Mouse (Mus musculus): Measurements from ENCODE around the gene Pik3r3. TPM values are rescaled to one million over a fixed set of nuclear protein-coding genes. Genes with fewer than 3 reads are reported as not detected.
"Not testable (repeated sequence)": the region's sequence is repeated elsewhere in the genome, so short reads cannot be mapped to it uniquely, and the experiment has no call there.

Pik3r3 gene
- polyA plus RNA-seq, 1 experiment from 2014 or later = 16.7 TPM

- peaks cover 3 to 18% of the 10 kb centered on the region in 2 experiments; a peak in 3 of 4 replicates for H3K4me1 ChIP-seq (ENCODE audit: control insufficient read depth in 2 of 2, insufficient read depth in 2 of 2, low read length in 2 of 2)
- H3K9ac ChIP-seq (ENCODE audit: low read length) = peak overlapping the region; percentile 97
- 5% methylated on average over 6 of the region's 6 CpGs for WGBS
These were observed 1.3 kb upstream of the Pik3r3 start for GRCm38 (mm10) chr4:116220071-116220650.

GRCm38 (mm10) chr4:116220780-116221139, 658 bp upstream of the Pik3r3 start:
- Histone ChIP-seq H3K27ac (replicated peaks in 1 of 2; ENCODE audit: control insufficient read depth in 1 of 2, insufficient read depth in 1 of 2, low read depth in 2 of 2, low read length in 2 of 2) (peak overlapping the region; percentile 96 to 100), H3K9me3 (ENCODE audit: control insufficient read depth, low read length) (no peaks in the 10 kb centered on the region), H3K4me2 (ENCODE audit: low read length) (peak overlapping the region; percentile 76), H3K27me3 (ENCODE audit: control insufficient read depth, insufficient read depth, low read length) (no peaks in the 10 kb centered on the region), H3K4me3 (ENCODE audit: control insufficient read depth in 1 of 2, insufficient read depth in 1 of 2, low read depth in 1 of 2, low read length in 2 of 2) (peak overlapping the region; percentile 69 to 73), H3K9ac (ENCODE audit: low read length) (peak overlapping the region; percentile 97), H3K4me1 (ENCODE audit: control insufficient read depth in 2 of 2, insufficient read depth in 2 of 2, low read length in 2 of 2) (peaks cover 3 to 18% of the 10 kb centered on the region in 2 experiments; a peak in 3 of 4 replicates), H3K36me3 (ENCODE audit: control insufficient read depth, insufficient read depth, low read length) (no peaks in the 10 kb centered on the region)
- peak; percentile 22; the same call in 1 of the 2 replicates for ATAC-seq (ENCODE audit: insufficient number of reproducible peaks, insufficient read depth, low FRiP score, low read depth)
- WGBS = under 1% methylated on average over 26 of the region's 26 CpGs

More at GRCm38 (mm10) chr4:116220071-116220650, 1.3 kb upstream of the Pik3r3 start:
- Histone ChIP-seq H3K9me3 (ENCODE audit: control insufficient read depth, low read length) (no peaks in the 10 kb centered on the region), H3K36me3 (ENCODE audit: control insufficient read depth, insufficient read depth, low read length) (no peaks in the 10 kb centered on the region), H3K27me3 (ENCODE audit: control insufficient read depth, insufficient read depth, low read length) (no peaks in the 10 kb centered on the region), H3K4me2 (ENCODE audit: low read length) (peak overlapping the region; percentile 76), H3K4me3 (ENCODE audit: control insufficient read depth in 1 of 2, insufficient read depth in 1 of 2, low read depth in 1 of 2, low read length in 2 of 2) (peak overlapping the region; percentile 69 to 73), H3K27ac (replicated peaks in 1 of 2; ENCODE audit: control insufficient read depth in 1 of 2, insufficient read depth in 1 of 2, low read depth in 2 of 2, low read length in 2 of 2) (peak overlapping the region; percentile 96 to 100)
- ATAC-seq (ENCODE audit: insufficient number of reproducible peaks, insufficient read depth, low FRiP score, low read depth) = no peak

GRCm38 (mm10) chr4:116221996-116222842, 801 bp downstream of the Pik3r3 start:
- Histone ChIP-seq H3K27ac (replicated peaks in 1 of 2; ENCODE audit: control insufficient read depth in 1 of 2, insufficient read depth in 1 of 2, low read depth in 2 of 2, low read length in 2 of 2) (peak overlapping the region; percentile 100), H3K27me3 (ENCODE audit: control insufficient read depth, insufficient read depth, low read length) (no peaks in the 10 kb centered on the region), H3K9ac (ENCODE audit: low read length) (peak overlapping the region; percentile 97), H3K4me1 (ENCODE audit: control insufficient read depth in 2 of 2, insufficient read depth in 2 of 2, low read length in 2 of 2) (peaks cover 0 to 8% of the 10 kb centered on the region in 2 experiments; a peak in 2 of 4 replicates), H3K4me2 (ENCODE audit: low read length) (peak overlapping the region; percentile 75), H3K4me3 (ENCODE audit: control insufficient read depth in 1 of 2, insufficient read depth in 1 of 2, low read depth in 1 of 2, low read length in 2 of 2) (peak overlapping the region; percentile 73 to 97), H3K36me3 (ENCODE audit: control insufficient read depth, insufficient read depth, low read length) (no peaks in the 10 kb centered on the region), H3K9me3 (ENCODE audit: control insufficient read depth, low read length) (no peaks in the 10 kb centered on the region)
- WGBS = under 1% methylated on average over 23 of the region's 23 CpGs
- ATAC-seq (ENCODE audit: insufficient number of reproducible peaks, insufficient read depth, low FRiP score, low read depth) = no peak

DNA sequence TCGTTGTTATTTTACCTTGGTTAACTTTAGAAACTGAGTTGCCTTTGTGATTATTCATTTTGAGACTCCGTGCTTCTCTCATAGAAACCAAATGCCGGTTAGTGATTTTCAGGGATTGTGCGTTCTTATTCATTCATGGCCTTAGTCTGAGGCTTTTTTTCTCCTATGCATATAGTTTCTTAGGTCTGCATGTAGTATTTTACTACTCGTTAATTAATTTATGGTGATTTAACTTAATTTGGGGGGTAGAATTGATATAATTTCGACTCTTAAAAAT, 1.4 kb downstream of the Pik3r3 start:
- Histone ChIP-seq H3K36me3 (ENCODE audit: control insufficient read depth, insufficient read depth, low read length) (no peaks in the 10 kb centered on the region), H3K27ac (replicated peaks in 1 of 2; ENCODE audit: control insufficient read depth in 1 of 2, insufficient read depth in 1 of 2, low read depth in 2 of 2, low read length in 2 of 2) (peak overlapping the region in 1 of 2 experiments; percentile 100; a peak in 2 of 4 replicates), H3K4me1 (ENCODE audit: control insufficient read depth in 2 of 2, insufficient read depth in 2 of 2, low read length in 2 of 2) (peaks cover 0 to 8% of the 10 kb centered on the region in 2 experiments; a peak in 2 of 4 replicates), H3K9me3 (ENCODE audit: control insufficient read depth, low read length) (no peaks in the 10 kb centered on the region), H3K9ac (ENCODE audit: low read length) (peak overlapping the region; percentile 97), H3K4me2 (ENCODE audit: low read length) (peak overlapping the region; percentile 75), H3K27me3 (ENCODE audit: control insufficient read depth, insufficient read depth, low read length) (no peaks in the 10 kb centered on the region), H3K4me3 (ENCODE audit: control insufficient read depth in 1 of 2, insufficient read depth in 1 of 2, low read depth in 1 of 2, low read length in 2 of 2) (peak overlapping the region; percentile 73 to 97; a peak in 3 of 4 replicates)
- ATAC-seq (ENCODE audit: insufficient number of reproducible peaks, insufficient read depth, low FRiP score, low read depth) = no peak
- 9% methylated on average over 6 of the region's 6 CpGs for WGBS

DNA sequence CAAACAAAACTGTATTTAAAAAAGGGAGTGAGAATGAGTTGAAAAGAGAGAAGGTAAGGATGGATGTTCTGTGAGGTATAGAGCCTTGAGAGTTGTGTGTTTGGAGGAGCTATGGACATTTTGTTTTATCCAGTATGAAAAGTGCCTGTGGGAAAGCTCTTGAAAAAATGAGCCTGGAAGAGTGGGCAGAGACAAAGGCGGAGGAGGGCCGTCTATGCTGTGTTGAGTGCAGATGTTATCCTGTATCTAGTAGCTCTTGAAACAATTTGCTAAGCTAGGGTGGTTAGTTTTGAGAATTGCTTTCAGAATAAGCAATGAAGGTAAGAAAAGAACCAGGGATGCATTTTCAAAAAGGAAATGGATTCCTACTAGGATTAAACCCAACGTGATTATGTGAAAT, 22.0 kb downstream of the Pik3r3 start:
- 71% methylated on average over 3 of the region's 3 CpGs for WGBS
- Histone ChIP-seq H3K4me1 (ENCODE audit: control insufficient read depth in 2 of 2, insufficient read depth in 2 of 2, low read length in 2 of 2) (no peaks in the 10 kb centered on the region), H3K27me3 (ENCODE audit: control insufficient read depth, insufficient read depth, low read length) (no peaks in the 10 kb centered on the region), H3K9ac (ENCODE audit: low read length) (no peak overlapping the region), H3K9me3 (ENCODE audit: control insufficient read depth, low read length) (no peaks in the 10 kb centered on the region), H3K27ac (replicated peaks in 1 of 2; ENCODE audit: control insufficient read depth in 1 of 2, insufficient read depth in 1 of 2, low read depth in 2 of 2, low read length in 2 of 2) (no peak overlapping the region), H3K4me2 (ENCODE audit: low read length) (no peak overlapping the region), H3K36me3 (ENCODE audit: control insufficient read depth, insufficient read depth, low read length) (0 out of 2 replicates have a peak, but pooled peaks cover 2% of the 10 kb centered on the region), H3K4me3 (ENCODE audit: control insufficient read depth in 1 of 2, insufficient read depth in 1 of 2, low read depth in 1 of 2, low read length in 2 of 2) (no peak overlapping the region)
- ATAC-seq (ENCODE audit: insufficient number of reproducible peaks, insufficient read depth, low FRiP score, low read depth) = no peak

DNA sequence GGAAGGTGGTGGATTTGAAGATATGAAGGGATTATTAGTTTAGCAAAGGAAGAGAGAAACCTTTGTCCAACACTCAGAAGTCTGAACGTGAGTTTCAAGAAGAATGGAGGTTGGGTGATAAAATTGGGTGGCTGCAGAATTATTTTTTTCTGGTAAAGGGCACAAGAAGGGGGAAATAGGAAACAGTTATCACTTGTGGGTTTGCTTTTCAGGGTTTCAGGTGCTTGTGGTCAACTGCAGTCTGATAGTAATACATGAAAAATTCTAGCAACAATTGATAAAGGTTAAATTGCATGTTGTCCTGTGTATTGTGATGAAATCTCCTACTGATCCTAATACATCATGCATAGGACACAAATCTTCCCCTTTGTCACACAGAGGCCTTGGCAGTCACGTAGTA, 22.8 kb downstream of the Pik3r3 start:
- Histone ChIP-seq H3K27me3 (ENCODE audit: control insufficient read depth, insufficient read depth, low read length) (no peaks in the 10 kb centered on the region), H3K27ac (replicated peaks in 1 of 2; ENCODE audit: control insufficient read depth in 1 of 2, insufficient read depth in 1 of 2, low read depth in 2 of 2, low read length in 2 of 2) (no peak overlapping the region), H3K36me3 (ENCODE audit: control insufficient read depth, insufficient read depth, low read length) (0 out of 2 replicates have a peak, but pooled peaks cover 1% of the 10 kb centered on the region), H3K4me2 (ENCODE audit: low read length) (no peak overlapping the region), H3K9ac (ENCODE audit: low read length) (no peak overlapping the region), H3K4me3 (ENCODE audit: control insufficient read depth in 1 of 2, insufficient read depth in 1 of 2, low read depth in 1 of 2, low read length in 2 of 2) (no peak overlapping the region), H3K9me3 (ENCODE audit: control insufficient read depth, low read length) (no peaks in the 10 kb centered on the region), H3K4me1 (ENCODE audit: control insufficient read depth in 2 of 2, insufficient read depth in 2 of 2, low read length in 2 of 2) (no peaks in the 10 kb centered on the region)
- ATAC-seq (ENCODE audit: insufficient number of reproducible peaks, insufficient read depth, low FRiP score, low read depth) = no peak
- WGBS = 81% methylated on average over 2 of the region's 2 CpGs

DNA sequence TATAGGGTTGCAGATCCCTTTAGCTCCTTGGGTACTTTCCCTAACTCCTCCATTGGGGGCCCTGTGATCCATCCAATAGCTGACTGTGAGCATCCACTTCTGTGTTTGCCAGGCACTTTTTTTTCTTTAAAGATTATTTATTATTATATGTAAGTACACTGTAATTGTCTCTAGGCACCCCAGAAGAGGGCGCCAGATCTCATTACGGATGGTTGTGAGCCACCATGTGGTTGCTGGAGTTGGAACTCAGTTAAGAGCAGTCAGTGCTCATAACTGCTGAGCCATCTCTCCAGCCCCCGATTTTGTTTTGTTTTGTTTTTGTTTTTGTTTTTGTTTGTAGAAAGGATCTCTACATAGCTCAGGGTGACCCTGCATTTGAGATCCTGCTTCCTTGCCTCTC, 24.5 kb downstream of the Pik3r3 start:
- not testable (repeated sequence) for H3K4me1 ChIP-seq (ENCODE audit: control insufficient read depth in 2 of 2, insufficient read depth in 2 of 2, low read length in 2 of 2); H3K27me3 ChIP-seq (ENCODE audit: control insufficient read depth, insufficient read depth, low read length); H3K9me3 ChIP-seq (ENCODE audit: control insufficient read depth, low read length); H3K4me2 ChIP-seq (ENCODE audit: low read length); H3K4me3 ChIP-seq (ENCODE audit: control insufficient read depth in 1 of 2, insufficient read depth in 1 of 2, low read depth in 1 of 2, low read length in 2 of 2); H3K27ac ChIP-seq (replicated peaks in 1 of 2; ENCODE audit: control insufficient read depth in 1 of 2, insufficient read depth in 1 of 2, low read depth in 2 of 2, low read length in 2 of 2); H3K36me3 ChIP-seq (ENCODE audit: control insufficient read depth, insufficient read depth, low read length); H3K9ac ChIP-seq (ENCODE audit: low read length); ATAC-seq (ENCODE audit: insufficient number of reproducible peaks, insufficient read depth, low FRiP score, low read depth)
- WGBS = 41% methylated on average over 3 of the region's 3 CpGs

All from heart, embryonic 14.5 days (tissue).